Mouse (Mus musculus): Measurements from ENCODE around the gene D930007J09Rik.

DNA sequence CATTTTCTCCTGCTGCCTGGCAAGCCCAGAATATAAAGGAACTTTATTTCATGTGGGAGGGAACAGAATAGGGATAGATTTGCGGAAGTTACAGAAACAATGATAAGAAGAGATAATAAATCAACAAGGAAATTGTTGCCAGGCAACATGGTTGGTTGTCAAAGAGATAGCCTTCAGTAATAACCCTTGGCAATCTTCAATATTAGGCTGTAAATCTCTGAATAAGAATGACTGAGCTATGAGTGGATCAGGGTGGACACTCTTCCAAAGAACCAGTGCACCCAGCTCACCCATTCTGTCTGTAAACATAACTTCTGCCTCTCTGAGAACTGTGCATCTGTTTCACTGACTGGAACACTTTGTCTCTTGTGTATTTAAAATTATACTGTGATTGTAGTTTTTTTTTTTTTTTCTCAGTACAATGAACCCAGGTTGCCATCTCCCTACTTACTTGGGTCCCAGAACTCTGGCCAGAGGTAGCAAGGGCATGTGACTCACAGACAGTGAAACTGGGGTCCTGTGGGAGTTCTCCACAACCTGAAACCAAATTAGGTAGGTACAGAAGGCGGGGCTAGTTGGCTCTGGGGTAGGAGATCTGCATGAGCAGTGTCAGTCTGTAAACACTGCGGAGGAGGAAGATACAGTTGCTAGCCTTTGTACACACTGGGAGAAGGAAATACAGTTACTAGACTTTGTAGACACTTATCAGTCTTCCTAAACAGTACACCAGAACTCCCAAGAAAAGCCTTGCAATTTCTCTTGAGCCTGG is 29.0 kb upstream of the D930007J09Rik start:
- TF ChIP-seq CTCF (IDR thresholded peaks at IDR 0.05; ENCODE audit: low read depth, low read length) = no peak
- TF ChIP-seq POLR2A (IDR thresholded peaks at IDR 0.05; ENCODE audit: extremely low read depth, insufficient read depth, low read length) = no peak
